Mouse (Mus musculus) kidney, embryonic 16.5 days (tissue): Measurements from ENCODE around the gene Arrdc2. TPM values are rescaled to one million over a fixed set of nuclear protein-coding genes. Genes with fewer than 3 reads are reported as not detected.

ENCODE experiments used
- ATAC-seq: fragments of 200-750 bp; cut with Nextera tagmentation; 2 replicates; pipeline ENCODE4 v1.8.0; 2017; ENCODE audit warnings: moderate TSS enrichment; ENCODE audit not compliant: low FRiP score, low TSS enrichment
- H3K27ac ChIP-seq: fragments of 300-500 bp; sonication (generic); 2 replicates; pipeline ENCODE4 v1.5.1; 2014; ENCODE audit warnings: low read length
- H3K27me3 ChIP-seq: fragments of 300-500 bp; sonication (generic); 2 replicates; pipeline ENCODE4 v1.6.1; 2014; ENCODE audit warnings: low read length, control low read depth, mixed read lengths; ENCODE audit not compliant: insufficient read depth
- H3K36me3 ChIP-seq: fragments of 300-500 bp; sonication (generic); 2 replicates; pipeline ENCODE4 v1.6.1; 2014; ENCODE audit warnings: low read length, control low read depth, mixed read lengths; ENCODE audit not compliant: insufficient read depth
- H3K4me1 ChIP-seq: fragments of 300-500 bp; sonication (generic); 2 replicates; pipeline ENCODE4 v1.6.1; 2014; ENCODE audit warnings: low read length, control low read depth, mixed read lengths; ENCODE audit not compliant: insufficient read depth
- H3K4me2 ChIP-seq: fragments of 300-500 bp; sonication (generic); replicated peaks from 2 replicates; pipeline ENCODE4 v1.6.1; 2014; ENCODE audit warnings: low read depth, low read length
- H3K4me3 ChIP-seq: fragments of 300-500 bp; sonication (generic); 2 replicates; pipeline ENCODE4 v1.5.1; 2014; ENCODE audit warnings: mild to moderate bottlenecking, low read length
- H3K9ac ChIP-seq: fragments of 300-500 bp; sonication (generic); replicated peaks from 2 replicates; pipeline ENCODE4 v1.6.1; 2014; ENCODE audit warnings: low read length
- H3K9me3 ChIP-seq: fragments of 300-500 bp; sonication (generic); 2 replicates; pipeline ENCODE4 v1.6.1; 2016; ENCODE audit warnings: low read length, control low read depth
- WGBS: fragments of 180-500 bp; shearing (Covaris S2); extraction: QIAGEN DNeasy Blood & Tissue Kit; methylation state at CpG from one replicate; pipeline ENCODE4 v1.1.7; 2014; 5-methylcytosine and 5-hydroxymethylcytosine counted together
- polyA plus RNA-seq: library from polyadenylated mRNA; unstranded; fragments of >200 nt; fragmentation: Nextera tagmentation; extraction: Ambion mirVana; gene quantifications from 2 replicates; pipeline ENCODE4 v1.2.1, GENCODE M21; 2015

The Arrdc2 gene
- polyA plus RNA-seq, 1 experiment from 2014 or later: 6.7 TPM

DNA sequence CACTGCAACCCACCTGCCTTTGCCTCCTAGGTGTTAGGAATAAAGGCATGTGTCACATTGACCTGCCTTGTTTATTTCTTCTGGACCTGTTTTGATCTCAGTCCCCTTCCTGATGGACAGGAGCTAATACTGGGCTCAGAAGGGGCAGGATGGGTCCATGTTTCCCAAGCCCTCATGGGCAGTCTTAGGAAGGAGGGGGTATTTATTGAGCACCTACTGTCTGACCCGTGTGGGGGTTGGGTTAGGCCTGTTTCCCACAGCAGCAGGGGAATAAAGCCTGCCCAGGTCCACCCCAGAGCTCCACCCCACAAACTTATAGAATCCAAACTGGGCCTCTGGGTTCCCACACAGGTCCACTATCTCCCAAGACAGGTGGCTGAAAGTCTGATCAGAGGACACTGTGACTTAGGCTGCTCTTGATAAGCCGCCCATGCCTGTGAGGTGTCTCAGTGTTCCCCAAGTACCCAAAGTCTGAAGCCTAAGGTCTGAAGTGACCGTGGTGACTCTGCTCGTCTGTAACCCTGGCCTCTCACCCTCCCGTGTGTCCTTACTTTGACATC, 3.8 kb upstream of the Arrdc2 start:
- no peak overlapping the region for H3K9ac ChIP-seq
- no peaks in the 10 kb centered on the region for H3K9me3 ChIP-seq
- no peak overlapping the region for H3K4me2 ChIP-seq
- H3K27ac ChIP-seq: no peak overlapping the region
- WGBS: 80% methylated on average over 5 of the region's 5 CpGs
- peaks cover 22% of the 10 kb centered on the region for H3K4me1 ChIP-seq
- H3K27me3 ChIP-seq: no peaks in the 10 kb centered on the region
- no peak for ATAC-seq
- no peaks in the 10 kb centered on the region for H3K36me3 ChIP-seq
- no peak overlapping the region for H3K4me3 ChIP-seq

DNA sequence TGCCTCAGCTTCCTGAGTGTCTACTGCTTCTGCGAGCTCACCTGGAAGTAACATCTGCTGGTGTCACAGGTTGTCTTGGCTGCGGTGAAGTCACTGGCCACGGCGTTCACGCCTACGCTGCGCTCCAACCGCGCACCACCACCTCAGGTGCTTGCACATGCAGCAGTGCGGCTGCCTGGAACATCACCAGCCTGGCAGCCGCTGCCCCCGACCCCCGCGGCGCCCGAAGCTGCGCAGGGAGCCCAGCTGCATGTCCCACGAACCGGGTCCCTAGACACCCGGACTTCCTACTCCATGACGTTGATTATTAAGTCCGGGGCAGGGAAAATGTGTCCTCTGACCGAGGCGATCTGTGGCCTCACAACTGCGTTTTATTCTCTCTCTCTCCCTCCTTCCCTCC, 3.0 kb upstream of the Arrdc2 start:
- H3K4me3 ChIP-seq: no peak overlapping the region
- no peak overlapping the region for H3K9ac ChIP-seq
- no peak overlapping the region for H3K27ac ChIP-seq
- no peaks in the 10 kb centered on the region for H3K36me3 ChIP-seq
- H3K27me3 ChIP-seq: no peaks in the 10 kb centered on the region
- no peaks in the 10 kb centered on the region for H3K9me3 ChIP-seq
- H3K4me2 ChIP-seq: no peak overlapping the region
- H3K4me1 ChIP-seq: peaks cover 23% of the 10 kb centered on the region
- ATAC-seq: no peak
- 66% methylated on average over 25 of the region's 25 CpGs for WGBS

- Histone ChIP-seq H3K4me3 (0 out of 2 replicates have a peak overlapping the region, but pooled peaks have one; percentile 6), H3K36me3 (0 out of 2 replicates have a peak, but pooled peaks cover 3% of the 10 kb centered on the region), H3K4me2 (peak overlapping the region; percentile 17; the same call in 1 of the 2 replicates), H3K9ac (peak overlapping the region; percentile 28), H3K27me3 (no peaks in the 10 kb centered on the region), H3K4me1 (peaks cover 23% of the 10 kb centered on the region), H3K9me3 (no peaks in the 10 kb centered on the region), H3K27ac (peak overlapping the region; percentile 88)
- 34% methylated on average over 22 of the region's 22 CpGs for WGBS
- peak; percentile 8 for ATAC-seq
These were observed 1.9 kb upstream of the Arrdc2 start for GRCm38 (mm10) chr8:70841147-70842072.

DNA sequence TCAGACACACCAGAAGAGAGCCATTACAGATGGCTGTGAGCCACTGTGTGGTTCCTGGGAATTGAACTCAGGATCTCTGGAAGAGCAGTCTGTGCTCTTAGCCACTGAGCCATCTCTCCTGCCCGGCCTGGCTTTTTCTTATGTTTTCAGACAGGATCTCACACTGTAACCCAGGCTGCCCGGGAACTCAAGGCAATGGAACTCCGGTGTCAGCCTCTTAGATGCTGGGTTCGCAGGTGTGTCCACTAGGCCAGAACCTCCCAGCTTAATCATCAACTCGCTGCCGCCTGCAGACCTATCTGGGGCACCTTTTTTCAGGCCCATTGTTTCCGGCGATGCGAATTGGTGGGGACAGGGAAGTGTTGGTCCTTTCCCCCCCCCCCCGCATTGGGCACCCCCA, 1.1 kb upstream of the Arrdc2 start:
- Histone ChIP-seq H3K4me3 (0 out of 2 replicates have a peak overlapping the region, but pooled peaks have one; percentile 6), H3K27me3 (no peaks in the 10 kb centered on the region), H3K27ac (peak overlapping the region; percentile 88), H3K9me3 (no peaks in the 10 kb centered on the region), H3K4me2 (peak overlapping the region; percentile 17; the same call in 1 of the 2 replicates), H3K4me1 (peaks cover 23% of the 10 kb centered on the region), H3K36me3 (0 out of 2 replicates have a peak, but pooled peaks cover 3% of the 10 kb centered on the region), H3K9ac (no peak overlapping the region)
- WGBS: 35% methylated on average over 10 of the region's 10 CpGs
- no peak for ATAC-seq

GRCm38 (mm10) chr8:70838654-70839407, 689 bp downstream of the Arrdc2 start:
- WGBS: 2% methylated on average over 66 of the region's 66 CpGs
- 0 out of 2 replicates have a peak, but pooled peaks cover 3% of the 10 kb centered on the region for H3K36me3 ChIP-seq
- H3K4me2 ChIP-seq: peak overlapping the region; percentile 89
- no peaks in the 10 kb centered on the region for H3K27me3 ChIP-seq
- peaks cover 23% of the 10 kb centered on the region for H3K4me1 ChIP-seq
- H3K27ac ChIP-seq: peak overlapping the region; percentile 87
- no peaks in the 10 kb centered on the region for H3K9me3 ChIP-seq
- ATAC-seq: peak; percentile 20
- H3K9ac ChIP-seq: peak overlapping the region; percentile 90
- H3K4me3 ChIP-seq: peak overlapping the region; percentile 76

- ATAC-seq: no peak
- H3K27me3 ChIP-seq: no peaks in the 10 kb centered on the region
- 86% methylated on average over 12 of the region's 12 CpGs for WGBS
- H3K4me3 ChIP-seq: no peak overlapping the region
- no peak overlapping the region for H3K4me2 ChIP-seq
- no peaks in the 10 kb centered on the region for H3K9me3 ChIP-seq
- no peak overlapping the region for H3K9ac ChIP-seq
- H3K4me1 ChIP-seq: peaks cover 30% of the 10 kb centered on the region
- H3K36me3 ChIP-seq: 0 out of 2 replicates have a peak, but pooled peaks cover 3% of the 10 kb centered on the region
- H3K27ac ChIP-seq: no peak overlapping the region
These were observed 2.9 kb downstream of the Arrdc2 start for GRCm38 (mm10) chr8:70836666-70837065.

DNA sequence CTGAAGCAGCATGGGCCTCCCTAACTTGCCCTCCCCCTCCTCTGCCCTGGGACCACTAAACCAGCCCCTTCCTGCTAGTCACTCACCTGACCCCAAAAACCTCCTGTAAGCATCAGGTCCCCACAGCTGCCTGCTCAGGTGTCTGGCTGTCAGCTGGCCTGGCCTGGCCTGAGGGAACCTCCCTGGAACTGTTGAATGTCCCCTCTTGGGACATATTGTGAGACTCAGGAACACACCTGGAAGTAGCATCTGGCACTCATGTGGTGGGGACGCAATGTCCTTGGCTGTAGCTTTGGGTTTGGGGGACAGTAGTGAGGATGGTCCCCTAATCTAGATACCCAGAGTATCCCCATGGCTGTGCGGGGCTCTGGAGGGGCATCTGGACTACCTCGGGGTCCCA, 5.4 kb downstream of the Arrdc2 start:
- Histone ChIP-seq H3K4me2 (no peak overlapping the region), H3K4me1 (peaks cover 15% of the 10 kb centered on the region), H3K36me3 (0 out of 2 replicates have a peak, but pooled peaks cover 3% of the 10 kb centered on the region), H3K4me3 (no peak overlapping the region), H3K9me3 (no peaks in the 10 kb centered on the region), H3K27ac (no peak overlapping the region), H3K27me3 (no peaks in the 10 kb centered on the region), H3K9ac (no peak overlapping the region)
- no peak for ATAC-seq
- whole genome bisulfite sequencing: 95% methylated on average over 3 of the region's 3 CpGs

DNA sequence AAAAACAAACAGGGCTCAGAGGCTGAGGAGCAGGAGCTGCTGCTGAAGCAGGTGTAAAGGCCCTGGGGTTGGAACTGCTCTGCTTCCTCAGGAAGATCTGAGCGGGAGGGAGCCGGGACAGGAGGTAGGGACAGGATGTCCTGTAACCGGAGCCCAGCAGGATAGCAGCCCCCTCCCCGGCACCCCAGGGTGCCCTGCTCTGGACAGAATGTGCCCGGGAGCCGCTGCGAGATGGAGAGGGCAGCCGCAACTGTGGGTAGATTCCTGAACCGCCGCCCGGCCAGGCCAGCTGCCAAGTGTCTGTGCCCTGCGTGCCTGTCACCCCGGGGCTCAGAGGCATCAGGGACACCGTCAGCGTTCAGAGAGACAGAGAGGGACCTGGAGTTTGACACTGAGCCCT, 6.0 kb downstream of the Arrdc2 start:
- Histone ChIP-seq H3K4me1 (peaks cover 12% of the 10 kb centered on the region), H3K9ac (no peak overlapping the region; the same call in 1 of the 2 replicates), H3K4me3 (no peak overlapping the region), H3K9me3 (no peaks in the 10 kb centered on the region), H3K4me2 (no peak overlapping the region), H3K27me3 (no peaks in the 10 kb centered on the region), H3K36me3 (0 out of 2 replicates have a peak, but pooled peaks cover 3% of the 10 kb centered on the region), H3K27ac (no peak overlapping the region)
- 44% methylated on average over 15 of the region's 15 CpGs for WGBS
- 0 out of 2 replicates have a peak, but pooled peaks have one; percentile 10 for ATAC-seq

GRCm38 (mm10) chr8:70833018-70833482, 6.5 kb downstream of the Arrdc2 start:
- Histone ChIP-seq H3K9me3 (no peaks in the 10 kb centered on the region), H3K9ac (no peak overlapping the region), H3K4me2 (no peak overlapping the region), H3K4me1 (0 out of 2 replicates have a peak, but pooled peaks cover 9% of the 10 kb centered on the region), H3K27ac (no peak overlapping the region), H3K27me3 (no peaks in the 10 kb centered on the region), H3K4me3 (no peak overlapping the region), H3K36me3 (0 out of 2 replicates have a peak, but pooled peaks cover 3% of the 10 kb centered on the region)
- ATAC-seq: 0 out of 2 replicates have a peak, but pooled peaks have one; percentile 10
- 32% methylated on average over 9 of the region's 9 CpGs for WGBS
